Mouse (Mus musculus) thymus, adult 2 months (tissue): ENCODE data around the gene Olfr1438-ps1. TPM values are rescaled to one million over a fixed set of nuclear protein-coding genes. Genes with fewer than 3 reads are reported as not detected.
"Not testable (repeated sequence)": the region's sequence is repeated elsewhere in the genome, so short reads cannot be mapped to it uniquely, and the experiment has no call there.

Source experiments
- DNase-seq: peaks from one replicate; pipeline ENCODE4 v3.0.0; 2021
- H3K27ac ChIP-seq: fragments of 200-500 bp; 2 replicates; pipeline ENCODE4 v1.5.1; 2012; ENCODE audit warnings: low read length, control low read depth; ENCODE audit not compliant: control insufficient read depth, insufficient read depth
- H3K27me3 ChIP-seq: fragments of 200-500 bp; 2 replicates; pipeline ENCODE4 v1.6.1; 2012; ENCODE audit warnings: mild to moderate bottlenecking, low read length, moderate library complexity, mixed read lengths; ENCODE audit not compliant: control insufficient read depth, insufficient read depth
- H3K36me3 ChIP-seq: fragments of 200-500 bp; 2 replicates; pipeline ENCODE4 v1.6.1; 2012; ENCODE audit warnings: mild to moderate bottlenecking, low read length, moderate library complexity; ENCODE audit not compliant: control insufficient read depth, insufficient read depth
- H3K4me1 ChIP-seq: fragments of 200-500 bp; replicated peaks from 2 replicates; pipeline ENCODE4 v1.6.1; 2012; ENCODE audit warnings: low read length; ENCODE audit not compliant: control insufficient read depth, insufficient read depth
- H3K4me3 ChIP-seq: fragments of 200-500 bp; 2 replicates; pipeline ENCODE4 v1.5.1; 2012; ENCODE audit warnings: mild to moderate bottlenecking, low read length, control low read depth, moderate library complexity; ENCODE audit not compliant: control insufficient read depth, insufficient read depth
- CTCF ChIP-seq: fragments of 200-500 bp; IDR thresholded peaks from 2 replicates; pipeline ENCODE4 v1.5.1; 2012; ENCODE audit warnings: mild to moderate bottlenecking, control low read depth, low read length, moderate library complexity, borderline replicate concordance; ENCODE audit not compliant: control insufficient read depth, poor library complexity, insufficient read depth; ENCODE audit errors: extremely low read depth
- POLR2A ChIP-seq: fragments of 200-500 bp; IDR thresholded peaks from 2 replicates; pipeline ENCODE4 v1.6.1; 2012; ENCODE audit warnings: mild to moderate bottlenecking, low read length, control low read depth, moderate library complexity; ENCODE audit not compliant: control insufficient read depth, poor library complexity, insufficient read depth; ENCODE audit errors: extremely low read depth
- WGBS: fragments of 180-500 bp; shearing (Covaris S2); methylation state at CpG from one replicate; pipeline ENCODE4 v1.1.7; 2018; 5-methylcytosine and 5-hydroxymethylcytosine counted together
- polyA plus RNA-seq: library from polyadenylated mRNA; depleted of rRNA; stranded (reverse); fragments of >200 nt; gene quantifications from 2 replicates; pipeline ENCODE4 v1.2.3, GENCODE M21; 2012; rRNA removed

Olfr1438-ps1 gene
- not detected in 2 replicates for polyA plus RNA-seq

DNA sequence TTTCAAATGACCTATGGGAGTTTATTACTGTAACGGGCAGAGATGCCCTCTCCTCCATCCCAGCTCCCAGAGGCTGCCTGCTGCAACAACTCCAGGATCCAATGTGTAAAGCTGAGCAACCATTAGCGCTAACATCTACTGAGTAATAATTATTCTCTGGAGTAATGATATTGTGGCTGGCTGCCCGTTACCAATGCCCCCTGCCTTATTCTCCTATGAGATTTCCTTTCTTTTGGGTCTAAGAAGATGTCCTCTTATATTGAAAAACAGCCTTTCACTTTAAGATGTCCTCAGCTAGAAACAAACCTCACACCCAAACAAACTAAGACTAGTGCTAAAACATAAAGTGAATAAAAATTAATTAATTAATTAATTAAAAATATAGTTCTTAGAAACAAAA, at the start of gene Olfr1438-ps1:
Gene Olfr1438-ps1 (minus strand): TSS at position 101 of the 400 bp plus-strand sequence.
- TF ChIP-seq CTCF (no peak), POLR2A (no peak)
- Histone ChIP-seq H3K4me1 (no peaks in the 10 kb centered on the region), H3K27me3 (no peaks in the 10 kb centered on the region), H3K4me3 (no peak within 1 kb of the TSS), H3K27ac (no peak within 1 kb of the TSS), H3K36me3 (no peaks in the 10 kb centered on the region)
- DNase-seq: no peak
- WGBS: 85% methylated on average over 3 of the region's 3 CpGs

DNA sequence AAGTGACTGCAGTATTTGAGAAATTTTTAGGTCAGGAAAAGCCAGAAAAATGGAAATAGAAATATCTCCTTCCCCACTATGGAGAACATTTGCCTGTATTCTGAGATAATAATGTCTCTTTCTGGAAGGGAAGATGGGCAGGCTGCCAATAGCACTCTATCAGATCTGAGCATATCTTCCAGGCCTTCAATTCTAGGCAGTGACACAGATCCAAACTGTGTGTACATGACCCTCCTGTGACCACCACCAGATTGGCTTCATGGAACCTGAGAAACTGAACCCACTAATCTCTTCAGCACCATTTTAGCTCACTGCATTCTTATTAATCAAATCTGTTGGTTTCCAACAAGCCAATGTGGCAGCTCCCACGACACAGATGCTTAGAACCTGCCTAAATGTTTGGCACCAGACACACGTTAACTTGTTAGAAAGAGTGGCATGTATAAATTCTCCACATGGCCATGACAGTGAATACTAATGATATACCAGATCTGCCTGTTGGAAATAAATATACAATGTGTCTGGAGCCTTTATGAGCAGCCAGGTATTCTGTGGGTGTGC, 38.8 kb upstream of the Olfr1438-ps1 start:
- DNase-seq: no peak
- no peaks in the 10 kb centered on the region for H3K27me3 ChIP-seq
- H3K4me3 ChIP-seq: no peak overlapping the region
- TF ChIP-seq CTCF (no peak), POLR2A (no peak)
- WGBS: 76% methylated on average over 2 of the region's 2 CpGs
- H3K27ac ChIP-seq: no peak overlapping the region
- H3K4me1 ChIP-seq: no peaks in the 10 kb centered on the region
- no peaks in the 10 kb centered on the region for H3K36me3 ChIP-seq

DNA sequence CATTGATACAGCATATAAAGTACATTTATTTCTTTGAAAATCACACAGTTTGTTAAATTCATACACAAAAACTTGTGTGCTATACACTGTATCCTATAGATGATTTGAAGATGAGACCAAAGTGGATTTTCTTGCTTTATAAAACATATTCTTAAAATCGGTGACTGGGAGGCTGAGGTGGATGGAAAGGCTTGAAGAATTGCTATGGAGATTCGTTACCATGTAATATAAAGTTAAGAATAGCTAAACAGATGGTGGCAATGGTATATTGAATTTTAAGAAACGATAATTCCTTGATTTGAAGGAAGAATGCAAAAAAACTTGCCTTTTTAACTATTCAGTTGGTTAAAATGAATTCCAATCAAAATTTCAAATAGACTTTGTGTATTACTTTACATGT, 37.3 kb upstream of the Olfr1438-ps1 start:
- WGBS: 80% methylated on average over 3 of the region's 3 CpGs
- Histone ChIP-seq H3K27me3 (no peaks in the 10 kb centered on the region), H3K4me3 (no peak overlapping the region), H3K4me1 (no peaks in the 10 kb centered on the region), H3K36me3 (no peaks in the 10 kb centered on the region), H3K27ac (no peak overlapping the region)
- TF ChIP-seq POLR2A (no peak), CTCF (no peak)
- no peak for DNase-seq

DNA sequence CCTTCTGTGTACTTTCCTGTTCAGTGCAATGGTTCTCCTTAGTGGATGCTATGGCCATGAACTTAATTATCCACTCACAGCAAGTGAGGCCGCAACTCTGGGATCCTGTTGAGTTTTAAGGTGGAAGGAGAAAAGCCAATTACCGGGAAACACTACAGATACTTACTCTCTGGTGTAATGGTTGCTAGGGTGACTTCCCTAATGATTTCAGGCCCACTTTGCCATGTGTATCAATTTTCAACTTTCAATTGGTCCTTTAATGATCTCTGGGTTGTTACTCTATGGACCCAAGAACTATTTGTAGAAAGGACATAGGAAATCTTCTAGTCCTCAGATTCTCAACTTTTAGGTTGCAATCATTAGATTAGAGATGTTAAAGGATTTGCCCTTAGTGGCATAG, 10.7 kb downstream of the Olfr1438-ps1 start, which contains the start of gene Olfr1437:
Gene Olfr1437 (minus strand): TSS at position 101 of the 400 bp plus-strand sequence.
- Histone ChIP-seq H3K27ac (no peak within 1 kb of the TSS), H3K36me3 (no peaks in the 10 kb centered on the region), H3K4me3 (no peak within 1 kb of the TSS), H3K4me1 (no peaks in the 10 kb centered on the region), H3K27me3 (no peaks in the 10 kb centered on the region)
- TF ChIP-seq CTCF (no peak), POLR2A (no peak)
- 82% methylated on average over 2 of the region's 2 CpGs for WGBS
- DNase-seq: no peak

DNA sequence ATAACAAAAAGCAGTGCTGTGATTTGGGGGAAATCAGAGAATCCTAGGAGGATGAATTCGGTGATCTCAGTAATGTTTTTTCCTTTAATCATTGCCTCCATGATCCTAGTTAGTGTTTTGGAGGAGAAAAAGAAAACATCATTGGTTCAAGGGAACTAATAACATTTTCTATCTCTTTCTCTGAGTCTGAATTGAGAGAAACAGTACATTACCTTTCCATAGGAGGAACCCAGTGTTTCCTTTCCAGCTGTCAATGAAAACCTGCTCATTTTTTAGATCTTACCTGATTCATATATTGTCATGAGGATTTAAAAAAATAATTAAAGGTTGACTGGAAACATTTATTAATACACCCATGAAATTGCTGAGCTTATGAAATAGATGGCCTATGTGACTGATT, 36.7 kb downstream of the Olfr1438-ps1 start, which contains the start of gene Olfr1436:
Gene Olfr1436 (minus strand): TSS at position 101 of the 400 bp plus-strand sequence.
- H3K36me3 ChIP-seq, H3K4me1 ChIP-seq, H3K27ac ChIP-seq, H3K27me3 ChIP-seq, DNase-seq, H3K4me3 ChIP-seq: not testable (repeated sequence)
- WGBS: 79% methylated on average over 1 of the region's 1 CpGs

DNA sequence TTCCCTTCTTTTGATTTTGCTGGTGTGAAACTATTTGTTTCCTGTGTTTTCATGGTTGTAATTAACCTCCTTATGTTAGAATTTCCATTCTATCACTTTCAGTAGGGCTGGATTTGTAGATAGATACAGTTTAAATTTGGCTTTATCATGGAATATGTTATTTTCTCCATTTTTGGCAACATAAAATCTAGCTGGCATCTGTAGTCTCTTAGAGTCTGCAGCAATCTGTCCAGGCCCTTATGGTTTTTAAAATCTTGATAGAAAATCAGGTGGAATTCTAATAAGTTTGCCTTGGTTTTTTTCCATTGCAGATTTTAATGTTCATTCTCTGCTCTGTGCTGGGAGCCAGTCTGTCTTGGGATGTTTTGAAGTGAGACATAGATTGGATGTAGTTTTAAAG, 42.7 kb downstream of the Olfr1438-ps1 start:
- H3K4me3 ChIP-seq: no peak overlapping the region
- no peak for DNase-seq
- no peaks in the 10 kb centered on the region for H3K36me3 ChIP-seq
- no peaks in the 10 kb centered on the region for H3K27me3 ChIP-seq
- no peak overlapping the region for H3K27ac ChIP-seq
- H3K4me1 ChIP-seq: no peaks in the 10 kb centered on the region
- no peak for TF ChIP-seq CTCF
- no peak for TF ChIP-seq POLR2A

DNA sequence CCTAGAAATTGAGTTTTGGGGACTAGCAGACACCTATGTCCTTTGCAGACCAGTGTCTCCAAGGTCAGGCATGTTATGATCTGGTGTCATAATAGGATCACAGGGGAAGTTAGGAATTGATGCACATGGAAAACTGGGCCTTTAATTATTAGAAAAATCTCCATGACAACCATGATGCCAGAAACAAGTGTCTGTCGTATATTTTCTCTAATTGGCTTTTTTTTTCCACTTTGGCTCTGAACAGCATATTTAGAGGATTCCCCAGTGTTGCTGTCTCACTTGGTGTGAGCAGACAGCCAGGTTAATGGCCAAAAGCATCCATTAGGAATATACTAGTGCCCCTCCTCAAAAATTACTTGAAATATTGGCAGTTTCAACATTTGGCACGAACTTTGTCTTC, 56.2 kb downstream of the Olfr1438-ps1 start, which contains the start of gene Olfr1434:
Gene Olfr1434 (plus strand): TSS at position 301 of the 400 bp plus-strand sequence.
- 73% methylated on average over 2 of the region's 2 CpGs for WGBS
- Histone ChIP-seq H3K4me3 (no peak within 1 kb of the TSS), H3K4me1 (no peaks in the 10 kb centered on the region), H3K27me3 (no peaks in the 10 kb centered on the region), H3K27ac (no peak within 1 kb of the TSS), H3K36me3 (no peaks in the 10 kb centered on the region)
- DNase-seq: no peak
- no peak for TF ChIP-seq POLR2A
- TF ChIP-seq CTCF: no peak

Other genes with a start within 250 kb of the Olfr1438-ps1 start
- gene Olfr1426, start 243.9 kb downstream of the Olfr1438-ps1 start, polyA plus RNA-seq: not detected in 2 replicates
- gene Olfr1427, start 232.6 kb downstream of the Olfr1438-ps1 start, polyA plus RNA-seq: not detected in 2 replicates
- gene Olfr1428, start 220.0 kb downstream of the Olfr1438-ps1 start, polyA plus RNA-seq: not detected in 2 replicates
- gene Olfr76, start 212.7 kb downstream of the Olfr1438-ps1 start, polyA plus RNA-seq: 0.12 TPM in 1 of 2 replicates, not detected in the other
- not detected in 2 replicates for gene Olfr1555-ps1, start 165.8 kb downstream of the Olfr1438-ps1 start, polyA plus RNA-seq
- gene Olfr1431, start 135.3 kb downstream of the Olfr1438-ps1 start, polyA plus RNA-seq: not detected in 2 replicates
- not detected in 2 replicates for gene Olfr1432, start 103.3 kb downstream of the Olfr1438-ps1 start, polyA plus RNA-seq
- not detected in 2 replicates for gene Olfr262, start 94.3 kb downstream of the Olfr1438-ps1 start, polyA plus RNA-seq
- gene Olfr235, start 74.9 kb downstream of the Olfr1438-ps1 start, polyA plus RNA-seq: not detected in 2 replicates
- not detected in 2 replicates for gene Olfr1434, start 56.1 kb downstream of the Olfr1438-ps1 start, polyA plus RNA-seq
- not detected in 2 replicates for gene Olfr1436, start 36.8 kb downstream of the Olfr1438-ps1 start, polyA plus RNA-seq
- not detected in 2 replicates for gene Olfr1437, start 10.8 kb downstream of the Olfr1438-ps1 start, polyA plus RNA-seq
- gene Olfr1440, start 51.4 kb upstream of the Olfr1438-ps1 start, polyA plus RNA-seq: not detected in 2 replicates
- not detected in 2 replicates for gene Olfr1441, start 81.5 kb upstream of the Olfr1438-ps1 start, polyA plus RNA-seq
- gene Pfpl, start 92.0 kb upstream of the Olfr1438-ps1 start, polyA plus RNA-seq: 0.03 TPM in 1 of 2 replicates, not detected in the other
- gene Mpeg1, start 124.9 kb upstream of the Olfr1438-ps1 start, polyA plus RNA-seq: 24.0 and 34.0 TPM in 2 replicates
- 5.6 and 6.3 TPM in 2 replicates for gene Dtx4, start 165.5 kb upstream of the Olfr1438-ps1 start, polyA plus RNA-seq
- 4.4 and 4.9 TPM in 2 replicates for gene Fam111a, start 209.8 kb upstream of the Olfr1438-ps1 start, polyA plus RNA-seq